Mouse (Mus musculus): ENCODE data around the gene Igsf3. TPM values are rescaled to one million over a fixed set of nuclear protein-coding genes. Genes with fewer than 3 reads are reported as not detected.

Gene Igsf3
- polyA plus RNA-seq, 1 experiment from 2014 or later: 28.1 TPM

DNA sequence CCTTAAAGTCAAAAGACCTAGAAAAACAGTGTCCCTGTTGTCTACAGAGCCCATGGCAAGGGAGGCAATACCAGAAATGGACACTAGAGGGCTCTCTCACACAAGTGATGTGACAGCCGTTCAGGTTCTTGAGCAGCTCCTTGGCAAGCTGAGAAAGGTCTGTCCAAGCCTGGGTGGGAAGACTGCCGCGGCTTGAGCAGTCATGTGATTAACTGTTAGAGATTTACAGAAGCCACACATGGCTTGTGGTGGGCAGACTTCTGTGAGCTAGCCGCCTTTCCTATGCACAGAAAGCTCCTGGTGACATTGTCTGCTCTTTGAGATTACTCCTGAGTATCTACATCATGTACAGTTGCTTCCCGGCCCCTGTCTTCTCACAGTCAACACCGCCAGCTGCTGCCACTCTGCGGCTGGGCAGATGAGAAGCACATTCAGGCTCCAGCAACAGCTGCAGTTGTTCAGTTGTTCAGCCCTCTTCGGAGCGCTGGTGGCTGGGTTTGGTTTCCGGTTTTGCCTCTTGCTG, 117.1 kb downstream of the Igsf3 start:
- ATAC-seq (ENCODE audit: insufficient number of reproducible peaks, insufficient read depth, low FRiP score, low read depth): no peak
- 34% methylated on average over 10 of the region's 10 CpGs for WGBS
- no peaks in the 10 kb centered on the region for H3K27me3 ChIP-seq (ENCODE audit: control insufficient read depth, insufficient read depth, low read length)
- peak overlapping the region; percentile 50 for H3K4me2 ChIP-seq (ENCODE audit: low read length)
- H3K9me3 ChIP-seq (ENCODE audit: control insufficient read depth, low read length): no peaks in the 10 kb centered on the region
- H3K36me3 ChIP-seq (ENCODE audit: control insufficient read depth, insufficient read depth, low read length): no peaks in the 10 kb centered on the region
- no peak overlapping the region for H3K27ac ChIP-seq (replicated peaks in 1 of 2; ENCODE audit: control insufficient read depth in 1 of 2, insufficient read depth in 1 of 2, low read depth in 2 of 2, low read length in 2 of 2)
- H3K9ac ChIP-seq (ENCODE audit: low read length): peak overlapping the region; percentile 44; the same call in 1 of the 2 replicates
- peaks cover 0 to 7% of the 10 kb centered on the region in 2 experiments; a peak in 2 of 4 replicates for H3K4me1 ChIP-seq (ENCODE audit: control insufficient read depth in 2 of 2, insufficient read depth in 2 of 2, low read length in 2 of 2)
- 0 out of 4 replicates have a peak overlapping the region, but pooled peaks of 1 of the 2 experiments have one; percentile 6 for H3K4me3 ChIP-seq (ENCODE audit: control insufficient read depth in 1 of 2, insufficient read depth in 1 of 2, low read depth in 1 of 2, low read length in 2 of 2)

GRCm38 (mm10) chr3:101497432-101498030, 120.6 kb downstream of the Igsf3 start:
- ATAC-seq (ENCODE audit: insufficient number of reproducible peaks, insufficient read depth, low FRiP score, low read depth): no peak
- 87% methylated on average over 10 of the region's 10 CpGs for WGBS
- Histone ChIP-seq H3K4me3 (ENCODE audit: control insufficient read depth in 1 of 2, insufficient read depth in 1 of 2, low read depth in 1 of 2, low read length in 2 of 2) (no peak overlapping the region), H3K9ac (ENCODE audit: low read length) (no peak overlapping the region), H3K36me3 (ENCODE audit: control insufficient read depth, insufficient read depth, low read length) (no peaks in the 10 kb centered on the region), H3K27me3 (ENCODE audit: control insufficient read depth, insufficient read depth, low read length) (no peaks in the 10 kb centered on the region), H3K4me2 (ENCODE audit: low read length) (no peak overlapping the region), H3K4me1 (ENCODE audit: control insufficient read depth in 2 of 2, insufficient read depth in 2 of 2, low read length in 2 of 2) (peaks cover 19 to 28% of the 10 kb centered on the region in 2 experiments), H3K9me3 (ENCODE audit: control insufficient read depth, low read length) (no peaks in the 10 kb centered on the region), H3K27ac (replicated peaks in 1 of 2; ENCODE audit: control insufficient read depth in 1 of 2, insufficient read depth in 1 of 2, low read depth in 2 of 2, low read length in 2 of 2) (no peak overlapping the region)

DNA sequence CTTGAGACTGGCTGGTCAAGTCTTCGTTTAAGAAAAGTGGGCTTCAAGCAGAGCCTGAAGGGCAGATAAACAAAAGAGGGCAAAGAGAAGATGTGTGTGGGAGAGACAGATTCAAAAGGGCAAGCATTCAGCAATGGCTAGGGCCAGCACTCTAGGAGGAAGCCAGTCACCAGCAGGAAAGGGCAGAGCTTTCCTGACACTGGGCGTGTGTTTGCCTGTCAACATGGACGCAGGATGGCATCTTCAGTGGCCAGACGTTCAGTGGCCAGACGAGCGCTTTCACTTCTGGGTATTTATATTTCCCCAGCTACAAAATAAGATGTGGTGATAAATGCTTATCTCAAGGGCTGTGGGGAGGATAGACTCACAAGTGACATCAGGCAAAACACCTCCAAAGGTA, 123.0 kb downstream of the Igsf3 start:
- no peaks in the 10 kb centered on the region for H3K27me3 ChIP-seq (ENCODE audit: control insufficient read depth, insufficient read depth, low read length)
- H3K4me3 ChIP-seq (ENCODE audit: control insufficient read depth in 1 of 2, insufficient read depth in 1 of 2, low read depth in 1 of 2, low read length in 2 of 2): no peak overlapping the region
- H3K4me1 ChIP-seq (ENCODE audit: control insufficient read depth in 2 of 2, insufficient read depth in 2 of 2, low read length in 2 of 2): peaks cover 19 to 20% of the 10 kb centered on the region in 2 experiments
- no peaks in the 10 kb centered on the region for H3K9me3 ChIP-seq (ENCODE audit: control insufficient read depth, low read length)
- peak overlapping the region; percentile 17 to 60 for H3K27ac ChIP-seq (replicated peaks in 1 of 2; ENCODE audit: control insufficient read depth in 1 of 2, insufficient read depth in 1 of 2, low read depth in 2 of 2, low read length in 2 of 2)
- no peaks in the 10 kb centered on the region for H3K36me3 ChIP-seq (ENCODE audit: control insufficient read depth, insufficient read depth, low read length)
- WGBS: 57% methylated on average over 6 of the region's 6 CpGs
- H3K9ac ChIP-seq (ENCODE audit: low read length): no peak overlapping the region
- peak overlapping the region; percentile 1; the same call in 1 of the 2 replicates for H3K4me2 ChIP-seq (ENCODE audit: low read length)
- ATAC-seq (ENCODE audit: insufficient number of reproducible peaks, insufficient read depth, low FRiP score, low read depth): no peak

DNA sequence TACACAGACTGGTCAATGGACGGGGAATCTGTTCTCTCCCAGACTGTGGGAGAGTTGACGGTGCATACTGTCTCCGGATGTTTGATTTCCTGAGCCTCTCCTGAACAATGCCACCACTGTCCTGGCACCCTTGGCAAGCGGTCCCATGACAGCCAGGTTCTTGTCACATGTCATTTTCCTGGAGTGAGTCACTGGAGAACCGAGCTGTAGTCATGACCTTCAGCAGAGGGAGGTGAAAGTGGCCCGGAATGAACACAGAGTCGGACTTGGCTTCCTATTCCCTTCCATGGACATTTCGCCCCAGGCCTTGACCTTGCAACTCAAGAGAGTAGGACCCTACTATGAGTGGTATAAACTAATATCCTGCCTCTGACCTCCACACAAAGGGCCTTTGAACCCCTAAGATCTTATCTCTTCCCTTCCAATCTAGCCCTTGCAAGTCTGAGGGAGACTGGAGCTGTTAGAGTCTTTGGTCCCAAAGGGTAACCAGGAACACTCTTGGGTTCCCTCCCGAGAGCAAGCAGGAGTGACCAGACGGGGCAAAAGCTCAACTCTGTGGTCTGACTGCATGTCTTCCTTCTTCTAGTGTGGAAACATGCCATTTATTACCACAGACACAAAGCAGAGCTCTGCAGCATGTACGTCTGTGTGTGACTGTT, 123.6 kb downstream of the Igsf3 start:
- H3K9me3 ChIP-seq (ENCODE audit: control insufficient read depth, low read length): no peaks in the 10 kb centered on the region
- H3K4me3 ChIP-seq (ENCODE audit: control insufficient read depth in 1 of 2, insufficient read depth in 1 of 2, low read depth in 1 of 2, low read length in 2 of 2): no peak overlapping the region
- 29% methylated on average over 11 of the region's 11 CpGs for WGBS
- peak overlapping the region; percentile 17 to 60 for H3K27ac ChIP-seq (replicated peaks in 1 of 2; ENCODE audit: control insufficient read depth in 1 of 2, insufficient read depth in 1 of 2, low read depth in 2 of 2, low read length in 2 of 2)
- H3K36me3 ChIP-seq (ENCODE audit: control insufficient read depth, insufficient read depth, low read length): no peaks in the 10 kb centered on the region
- peak; percentile 58; the same call in 1 of the 2 replicates for ATAC-seq (ENCODE audit: insufficient number of reproducible peaks, insufficient read depth, low FRiP score, low read depth)
- H3K27me3 ChIP-seq (ENCODE audit: control insufficient read depth, insufficient read depth, low read length): no peaks in the 10 kb centered on the region
- peak overlapping the region; percentile 1; the same call in 1 of the 2 replicates for H3K4me2 ChIP-seq (ENCODE audit: low read length)
- H3K9ac ChIP-seq (ENCODE audit: low read length): no peak overlapping the region; the same call in 1 of the 2 replicates
- H3K4me1 ChIP-seq (ENCODE audit: control insufficient read depth in 2 of 2, insufficient read depth in 2 of 2, low read length in 2 of 2): peaks cover 19 to 20% of the 10 kb centered on the region in 2 experiments

GRCm38 (mm10) chr3:101501611-101502010, 124.7 kb downstream of the Igsf3 start:
- Histone ChIP-seq H3K4me1 (ENCODE audit: control insufficient read depth in 2 of 2, insufficient read depth in 2 of 2, low read length in 2 of 2) (peaks cover 23 to 26% of the 10 kb centered on the region in 2 experiments), H3K27ac (replicated peaks in 1 of 2; ENCODE audit: control insufficient read depth in 1 of 2, insufficient read depth in 1 of 2, low read depth in 2 of 2, low read length in 2 of 2) (no peak overlapping the region), H3K9me3 (ENCODE audit: control insufficient read depth, low read length) (no peaks in the 10 kb centered on the region), H3K4me2 (ENCODE audit: low read length) (no peak overlapping the region), H3K36me3 (ENCODE audit: control insufficient read depth, insufficient read depth, low read length) (no peaks in the 10 kb centered on the region), H3K4me3 (ENCODE audit: control insufficient read depth in 1 of 2, insufficient read depth in 1 of 2, low read depth in 1 of 2, low read length in 2 of 2) (no peak overlapping the region), H3K9ac (ENCODE audit: low read length) (no peak overlapping the region), H3K27me3 (ENCODE audit: control insufficient read depth, insufficient read depth, low read length) (no peaks in the 10 kb centered on the region)
- ATAC-seq (ENCODE audit: insufficient number of reproducible peaks, insufficient read depth, low FRiP score, low read depth): no peak
- WGBS: 90% methylated on average over 4 of the region's 4 CpGs

DNA sequence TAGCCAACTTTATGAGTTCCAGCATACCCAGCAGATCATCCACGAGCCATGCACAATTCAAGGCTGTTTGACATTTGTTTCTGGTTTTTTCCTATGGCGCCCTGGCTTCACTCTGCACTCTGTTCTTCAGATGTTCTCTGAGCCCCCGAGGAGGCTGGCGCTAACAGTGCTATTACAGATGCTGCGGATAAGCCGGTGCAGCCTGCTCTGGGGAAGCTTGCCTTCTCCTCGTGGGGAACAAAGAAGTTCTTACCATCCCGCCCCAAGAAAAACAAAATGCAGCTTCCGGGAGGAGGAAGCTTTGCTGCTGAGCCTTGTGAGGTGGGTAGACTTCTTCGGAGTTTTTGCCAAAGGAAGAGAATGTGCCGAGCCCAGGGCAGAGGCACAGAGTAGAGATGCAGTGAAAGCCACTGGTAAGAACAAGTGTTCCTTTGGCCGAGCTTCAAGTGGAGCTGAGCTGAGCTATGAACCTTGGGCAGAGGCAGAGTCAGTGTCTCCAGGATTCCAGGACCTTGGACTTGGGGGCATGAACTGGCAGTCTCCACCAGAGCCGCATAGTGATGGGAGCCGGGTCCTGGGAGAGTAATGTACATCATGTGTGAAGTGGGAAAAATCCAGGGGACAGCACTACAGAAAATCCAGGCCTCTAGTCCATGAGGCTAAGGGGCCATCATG, 125.3 kb downstream of the Igsf3 start:
- peaks cover 29 to 32% of the 10 kb centered on the region in 2 experiments for H3K4me1 ChIP-seq (ENCODE audit: control insufficient read depth in 2 of 2, insufficient read depth in 2 of 2, low read length in 2 of 2)
- H3K9me3 ChIP-seq (ENCODE audit: control insufficient read depth, low read length): no peaks in the 10 kb centered on the region
- no peak overlapping the region for H3K4me3 ChIP-seq (ENCODE audit: control insufficient read depth in 1 of 2, insufficient read depth in 1 of 2, low read depth in 1 of 2, low read length in 2 of 2)
- no peak overlapping the region for H3K4me2 ChIP-seq (ENCODE audit: low read length)
- no peaks in the 10 kb centered on the region for H3K27me3 ChIP-seq (ENCODE audit: control insufficient read depth, insufficient read depth, low read length)
- no peaks in the 10 kb centered on the region for H3K36me3 ChIP-seq (ENCODE audit: control insufficient read depth, insufficient read depth, low read length)
- 39% methylated on average over 14 of the region's 14 CpGs for WGBS
- no peak overlapping the region for H3K9ac ChIP-seq (ENCODE audit: low read length)
- ATAC-seq (ENCODE audit: insufficient number of reproducible peaks, insufficient read depth, low FRiP score, low read depth): no peak
- H3K27ac ChIP-seq (replicated peaks in 1 of 2; ENCODE audit: control insufficient read depth in 1 of 2, insufficient read depth in 1 of 2, low read depth in 2 of 2, low read length in 2 of 2): no peak overlapping the region; a peak in 1 of 4 replicates

DNA sequence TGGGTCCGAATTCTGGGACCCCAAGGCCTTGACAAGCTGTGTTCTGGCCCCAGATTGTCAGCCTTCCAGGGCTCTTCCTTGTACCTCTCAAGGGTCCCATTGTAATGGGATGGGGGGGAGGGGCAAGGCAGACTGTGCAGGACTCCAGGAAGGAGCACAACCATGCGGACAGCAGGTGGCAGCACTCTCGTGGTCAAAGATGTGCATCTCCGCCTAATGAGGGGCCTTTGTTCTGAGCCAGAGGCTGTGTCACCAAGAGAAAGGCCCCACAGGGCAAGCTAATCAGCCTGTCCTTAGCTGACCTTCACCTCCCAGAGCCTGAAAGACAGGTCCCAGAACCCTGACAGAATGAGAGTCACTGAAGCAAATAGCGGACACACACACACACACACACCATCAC, 129.3 kb downstream of the Igsf3 start:
- Histone ChIP-seq H3K9me3 (ENCODE audit: control insufficient read depth, low read length) (no peaks in the 10 kb centered on the region), H3K27me3 (ENCODE audit: control insufficient read depth, insufficient read depth, low read length) (no peaks in the 10 kb centered on the region), H3K9ac (ENCODE audit: low read length) (peak overlapping the region; percentile 66), H3K4me1 (ENCODE audit: control insufficient read depth in 2 of 2, insufficient read depth in 2 of 2, low read length in 2 of 2) (peaks cover 31% of the 10 kb centered on the region in 2 experiments), H3K27ac (replicated peaks in 1 of 2; ENCODE audit: control insufficient read depth in 1 of 2, insufficient read depth in 1 of 2, low read depth in 2 of 2, low read length in 2 of 2) (peak overlapping the region; percentile 79 to 91), H3K36me3 (ENCODE audit: control insufficient read depth, insufficient read depth, low read length) (no peaks in the 10 kb centered on the region), H3K4me2 (ENCODE audit: low read length) (peak overlapping the region; percentile 53), H3K4me3 (ENCODE audit: control insufficient read depth in 1 of 2, insufficient read depth in 1 of 2, low read depth in 1 of 2, low read length in 2 of 2) (no peak overlapping the region)
- 11% methylated on average over 5 of the region's 5 CpGs for WGBS
- peak; percentile 68 for ATAC-seq (ENCODE audit: insufficient number of reproducible peaks, insufficient read depth, low FRiP score, low read depth)
